Mouse (Mus musculus) gastrocnemius, adult 2 months (tissue): Measurements from ENCODE around the gene Gm21836. TPM values are rescaled to one million over a fixed set of nuclear protein-coding genes. Genes with fewer than 3 reads are reported as not detected.
"Not testable (repeated sequence)": the region's sequence is repeated elsewhere in the genome, so short reads cannot be mapped to it uniquely, and the experiment has no call there.

Source experiments
- DNase-seq: peaks from one replicate; pipeline ENCODE4 v3.0.0; 2022
- H3K27ac ChIP-seq: fragments of 200-600 bp; 2 replicates; pipeline ENCODE4 v1.8.1; 2022; ENCODE audit warnings: mild to moderate bottlenecking
- H3K4me3 ChIP-seq: fragments of 200-600 bp; 2 replicates; pipeline ENCODE4 v1.8.1; 2022; ENCODE audit warnings: mild to moderate bottlenecking, moderate library complexity
- CTCF ChIP-seq: fragments of 200-600 bp; IDR thresholded peaks from 2 replicates; pipeline ENCODE4 v1.8.1; 2022; ENCODE audit warnings: antibody characterized with exemption, mild to moderate bottlenecking, moderate library complexity
- intact Hi-C: fragments of 180-260 bp; cut with DNase I; formaldehyde crosslinking; loops from one replicate; pipeline ENCODE4 v1.15.1; 2025
- long read RNA-seq, 2 experiments: library from polyadenylated mRNA; stranded (forward); transcript quantifications; one replicate each; pipeline ENCODE4 v2.0.0; 2021
- total RNA-seq, 2 experiments: library from RNA; stranded (reverse); gene quantifications; 2 replicates each; pipeline ENCODE4 v1.2.3; 2021

Gene Gm21836
- total RNA-seq, result not detected
- long read RNA-seq, experiment 1, result 0 reads
- long read RNA-seq, experiment 2, result 0 reads

DNA sequence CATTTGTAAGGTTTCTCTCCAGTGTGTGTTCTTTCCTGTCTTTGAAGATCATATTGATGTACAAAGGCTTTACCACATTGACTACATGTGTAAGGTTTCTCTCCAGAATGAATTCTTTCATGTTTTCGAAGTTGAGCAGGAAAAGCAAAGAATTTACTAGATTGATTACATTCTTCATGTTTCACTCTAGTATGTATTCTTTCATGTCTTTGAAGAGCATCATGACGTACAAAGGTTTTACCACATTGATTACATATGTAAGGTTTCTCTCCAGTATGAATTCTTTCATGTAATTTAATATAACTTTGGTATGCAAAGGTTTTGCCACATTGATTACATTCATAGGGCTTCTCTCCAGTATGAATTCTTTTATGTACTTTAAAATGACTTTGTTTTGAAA lies at the start of gene Gm21836:
Gm21836 (minus strand) TSS at position 101 of the 400 bp plus-strand sequence.
- intact Hi-C loops, H3K4me3 ChIP-seq: not testable (repeated sequence)

DNA sequence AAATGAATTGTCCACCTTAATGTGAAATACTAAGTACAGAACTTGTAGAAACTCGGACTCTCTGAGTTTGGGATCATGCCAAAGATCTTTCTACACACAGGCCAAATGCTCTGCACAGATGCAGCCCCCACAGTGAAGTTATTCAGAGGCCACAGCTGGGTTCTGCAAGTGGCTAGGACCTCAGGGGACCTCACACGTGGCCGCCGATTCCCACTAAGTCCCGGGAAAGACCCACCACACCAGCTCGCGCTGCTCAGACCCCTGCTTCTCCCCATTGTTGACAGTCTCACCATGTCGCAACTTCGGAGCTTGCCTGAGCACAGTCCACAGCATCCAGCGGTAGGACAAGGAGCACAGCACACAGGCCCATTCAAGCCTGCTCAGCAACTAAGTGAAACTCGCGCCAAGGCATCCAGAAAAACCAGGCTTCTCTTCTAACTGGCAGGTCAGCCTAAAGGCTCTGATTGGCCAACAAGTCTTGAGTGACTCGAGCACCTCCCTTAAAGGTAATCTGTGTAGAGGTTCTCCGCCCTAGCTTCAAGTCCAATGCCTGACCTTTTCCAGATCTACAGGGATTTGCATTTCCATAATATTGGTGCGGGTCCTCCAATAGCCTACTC lies 13.1 kb downstream of the Gm21836 start:
- H3K27ac ChIP-seq, H3K4me3 ChIP-seq, intact Hi-C loops: not testable (repeated sequence)

More for the DNA sequence above, at the start of gene Gm21836:
- H3K27ac ChIP-seq, DNase-seq: not testable (repeated sequence)

DNA sequence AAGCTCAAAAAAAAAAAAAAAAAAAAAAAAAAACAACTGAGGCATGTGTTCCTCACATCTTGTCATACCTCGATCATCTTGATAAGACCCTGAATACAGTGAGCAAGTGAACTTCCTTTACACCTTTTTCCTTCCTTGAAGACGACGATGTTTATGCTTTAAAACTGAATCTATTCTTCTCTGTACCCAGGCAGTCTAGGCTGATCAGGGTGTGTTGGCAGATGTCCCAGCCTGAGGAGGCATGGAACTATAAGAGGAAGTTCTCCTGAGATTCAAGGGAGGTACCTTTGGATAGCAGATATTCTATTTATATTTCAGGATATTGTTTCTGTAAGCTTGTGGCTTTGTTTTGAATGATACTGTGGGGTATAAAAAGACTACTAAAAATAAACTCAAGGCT lies 15.5 kb downstream of the Gm21836 start:
- TF ChIP-seq CTCF, result no peak
- Histone ChIP-seq H3K27ac (no peak overlapping the region), H3K4me3 (no peak overlapping the region)
- DNase-seq, result peak; percentile 33
- intact Hi-C loops, result no loop called here

More for the DNA sequence above, 13.1 kb downstream of the Gm21836 start:
- not testable (repeated sequence) for DNase-seq

DNA sequence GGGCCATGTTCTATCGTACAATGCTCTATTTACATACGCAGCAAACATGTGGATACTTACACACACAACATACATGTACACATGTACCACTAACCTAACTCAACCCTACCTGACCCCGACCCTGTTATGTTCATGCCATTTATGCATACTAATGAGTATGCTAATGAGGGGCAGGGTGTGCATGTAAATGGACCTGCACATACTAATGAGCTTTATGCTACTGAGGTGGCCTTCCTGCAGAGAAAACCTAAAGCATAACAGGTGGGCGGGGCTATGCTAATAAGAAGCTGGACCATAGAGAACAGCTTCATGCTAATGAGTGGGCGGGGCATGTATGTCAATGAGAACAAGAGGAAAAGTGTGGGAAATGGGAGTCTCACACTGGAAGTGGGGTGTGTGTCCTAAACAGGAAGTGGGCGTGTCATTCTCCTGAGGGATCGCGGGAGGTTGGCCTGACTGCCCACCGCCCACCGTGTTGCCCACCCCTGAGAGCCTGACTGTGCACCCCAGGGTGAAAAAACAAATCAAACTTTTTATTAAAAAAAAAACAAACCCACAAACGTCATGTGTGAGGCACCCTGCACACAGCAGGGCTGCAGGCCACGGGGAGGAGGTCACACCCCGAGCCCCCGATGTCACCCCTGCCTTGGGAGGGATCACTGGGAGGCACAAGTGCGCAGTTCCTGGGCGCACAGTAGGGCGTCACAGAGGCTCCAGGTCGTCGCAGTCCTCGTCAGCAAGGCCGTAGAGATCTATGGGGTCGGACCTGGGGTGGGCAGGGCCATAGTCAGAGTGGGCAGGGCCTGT lies 17.3 kb downstream of the Gm21836 start, which contains the start of gene Ppp2r3d:
Ppp2r3d (minus strand) TSS at position 803 of the 807 bp plus-strand sequence.
- H3K4me3 ChIP-seq, result no peak within 1 kb of the TSS
- H3K27ac ChIP-seq, result no peak within 1 kb of the TSS
- intact Hi-C loops, result no loop called here
- no peak for TF ChIP-seq CTCF
- DNase-seq, result no peak

DNA sequence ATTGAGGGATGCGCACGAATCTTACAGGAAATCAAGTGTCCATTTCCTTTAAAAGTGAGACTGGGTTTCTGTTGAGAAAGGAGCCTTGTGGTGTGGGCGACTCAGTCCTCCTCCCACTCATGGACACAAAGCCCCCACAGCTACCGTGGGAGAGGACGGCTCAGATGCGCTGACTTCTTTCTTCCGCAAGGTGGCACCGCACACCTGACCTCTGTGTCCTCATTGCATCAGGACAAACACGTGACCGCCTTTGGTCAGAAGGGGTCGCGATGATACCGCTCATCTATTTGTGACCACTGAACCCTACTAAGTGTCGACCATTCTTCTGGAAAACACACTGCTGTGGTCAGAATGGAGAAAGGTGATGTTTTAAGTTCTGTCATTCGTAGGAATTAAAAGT lies 17.9 kb downstream of the Gm21836 start:
- intact Hi-C loops, result no loop called here
- TF ChIP-seq CTCF, result no peak
- Histone ChIP-seq H3K4me3 (no peak overlapping the region), H3K27ac (no peak overlapping the region)
- DNase-seq, result no peak

DNA sequence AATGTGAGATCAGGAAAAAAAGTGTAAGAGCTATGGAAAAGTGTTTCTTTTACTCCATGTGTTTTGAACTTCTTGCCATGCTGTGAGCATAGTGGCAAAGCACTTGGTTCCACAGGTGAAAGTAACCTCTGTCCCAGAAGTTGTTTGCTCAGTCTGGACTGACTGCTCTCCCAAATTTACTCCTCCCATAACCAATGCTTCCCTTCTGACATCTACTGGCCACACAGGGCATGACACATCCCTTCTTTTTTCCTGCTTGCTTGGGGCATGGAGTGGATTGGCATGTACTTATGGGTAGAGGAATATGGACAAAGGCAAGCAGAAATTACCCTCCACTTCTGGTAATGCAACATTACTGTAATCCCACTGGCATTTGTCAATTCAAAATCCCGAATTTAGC lies 37.0 kb downstream of the Gm21836 start:
- Histone ChIP-seq H3K27ac (no peak overlapping the region), H3K4me3 (no peak overlapping the region)
- TF ChIP-seq CTCF, result peak; percentile 61
- intact Hi-C loops, result no loop called here
- peak; percentile 26 for DNase-seq

Other genes with a start within 250 kb of the Gm21836 start
- 10 to 100 TPM; 11.1 to 11.7 TPM for gene 2010315B03Rik, start 181.1 kb downstream of the Gm21836 start, total RNA-seq
- gene Ppp2r3d, start 16.9 kb downstream of the Gm21836 start, total RNA-seq, result 10 to 100 TPM; 29.8 to 36.0 TPM